Mouse (Mus musculus) forebrain, embryonic 16.5 days (tissue): ENCODE data around the gene Taf1d. TPM values are rescaled to one million over a fixed set of nuclear protein-coding genes. Genes with fewer than 3 reads are reported as not detected.
A peak's percentile ranks its signal among the peaks of the same experiment; 100 is the strongest.
"Not testable (repeated sequence)": the region's sequence is repeated elsewhere in the genome, so short reads cannot be mapped to it uniquely, and the experiment has no call there.

ENCODE experiments used
- ATAC-seq: fragments of 200-750 bp; cut with Nextera tagmentation; 2 replicates; pipeline ENCODE4 v1.8.0; 2017; ENCODE audit warnings: mild to moderate bottlenecking, moderate library complexity
- H3K27ac ChIP-seq: fragments of 300-500 bp; sonication (generic); 2 replicates; pipeline ENCODE4 v1.5.1; 2014; ENCODE audit warnings: low read length, control low read depth
- H3K27me3 ChIP-seq: fragments of 300-500 bp; sonication (generic); replicated peaks from 2 replicates; pipeline ENCODE4 v1.6.1; 2014; ENCODE audit warnings: low read length; ENCODE audit not compliant: control insufficient read depth, insufficient read depth
- H3K36me3 ChIP-seq: fragments of 300-500 bp; sonication (generic); 2 replicates; pipeline ENCODE4 v1.6.1; 2014; ENCODE audit not compliant: control insufficient read depth, insufficient read depth
- H3K4me1 ChIP-seq: fragments of 300-500 bp; sonication (generic); replicated peaks from 2 replicates; pipeline ENCODE4 v1.6.1; 2014; ENCODE audit warnings: low read length; ENCODE audit not compliant: control insufficient read depth, insufficient read depth
- H3K4me2 ChIP-seq: fragments of 300-500 bp; sonication (generic); 2 replicates; pipeline ENCODE4 v1.6.1; 2014; ENCODE audit warnings: mild to moderate bottlenecking, low read length, control low read depth
- H3K4me3 ChIP-seq: fragments of 300-500 bp; sonication (generic); replicated peaks from 2 replicates; pipeline ENCODE4 v1.5.1; 2014; ENCODE audit warnings: mild to moderate bottlenecking, low read length, control low read depth
- H3K9ac ChIP-seq: fragments of 300-500 bp; sonication (generic); replicated peaks from 2 replicates; pipeline ENCODE4 v1.6.1; 2014; ENCODE audit warnings: low read depth, low read length, control low read depth
- H3K9me3 ChIP-seq: fragments of 300-500 bp; sonication (generic); 2 replicates; pipeline ENCODE4 v1.6.1; 2016; ENCODE audit warnings: low read length; ENCODE audit not compliant: control insufficient read depth
- WGBS: fragments of 180-500 bp; shearing (Covaris S2); extraction: QIAGEN DNeasy Blood & Tissue Kit; methylation state at CpG from one replicate; pipeline ENCODE4 v1.1.7; 2014; 5-methylcytosine and 5-hydroxymethylcytosine counted together
- polyA plus RNA-seq: library from polyadenylated mRNA; unstranded; fragments of >200 nt; fragmentation: Nextera tagmentation; extraction: Ambion mirVana; gene quantifications from 2 replicates; pipeline ENCODE4 v1.2.1, GENCODE M21; 2015

Taf1d gene
- polyA plus RNA-seq, 1 experiment from 2014 or later = 47.6 TPM

- Histone ChIP-seq H3K27me3 (no peaks in the 10 kb centered on the region), H3K4me1 (peaks cover 20% of the 10 kb centered on the region), H3K36me3 (peaks cover 4% of the 10 kb centered on the region), H3K9ac (peak overlapping the region; percentile 60), H3K9me3 (no peaks in the 10 kb centered on the region), H3K4me3 (peak overlapping the region; percentile 63), H3K4me2 (peak overlapping the region; percentile 83), H3K27ac (peak overlapping the region; percentile 4)
- peak; percentile 0; the same call in 1 of the 2 replicates for ATAC-seq
- 42% methylated on average over 5 of the region's 5 CpGs for WGBS
Measured at GRCm38 (mm10) chr9:15280491-15280879, 25.5 kb upstream of the Taf1d start.

GRCm38 (mm10) chr9:15285443-15285842, 20.6 kb upstream of the Taf1d start:
- 64% methylated on average over 3 of the region's 3 CpGs for WGBS

GRCm38 (mm10) chr9:15287846-15288245, 18.2 kb upstream of the Taf1d start:
- ATAC-seq = no peak
- whole genome bisulfite sequencing = 49% methylated on average over 6 of the region's 6 CpGs
- no peak overlapping the region for H3K4me2 ChIP-seq
- peaks cover 3% of the 10 kb centered on the region; the same call in 1 of the 2 replicates for H3K36me3 ChIP-seq
- H3K27ac ChIP-seq = no peak overlapping the region
- no peak overlapping the region for H3K4me3 ChIP-seq
- H3K9ac ChIP-seq = no peak overlapping the region
- H3K27me3 ChIP-seq = no peaks in the 10 kb centered on the region
- H3K9me3 ChIP-seq = no peaks in the 10 kb centered on the region
- no peaks in the 10 kb centered on the region for H3K4me1 ChIP-seq

More at GRCm38 (mm10) chr9:15285443-15285842, 20.6 kb upstream of the Taf1d start:
- Histone ChIP-seq H3K27me3 (no peaks in the 10 kb centered on the region), H3K4me3 (no peak overlapping the region), H3K9me3 (no peaks in the 10 kb centered on the region), H3K9ac (no peak overlapping the region), H3K4me2 (no peak overlapping the region), H3K4me1 (peaks cover 6% of the 10 kb centered on the region), H3K36me3 (peaks cover 2% of the 10 kb centered on the region; the same call in 1 of the 2 replicates), H3K27ac (no peak overlapping the region)
- ATAC-seq = no peak

- H3K27ac ChIP-seq = no peak overlapping the region
- no peak overlapping the region for H3K9ac ChIP-seq
Measured at GRCm38 (mm10) chr9:15288402-15288801, 17.6 kb upstream of the Taf1d start.

GRCm38 (mm10) chr9:15289251-15289650, 16.8 kb upstream of the Taf1d start:
- H3K36me3 ChIP-seq = peaks cover 3% of the 10 kb centered on the region; the same call in 1 of the 2 replicates
- H3K4me2 ChIP-seq = no peak overlapping the region
- no peak overlapping the region for H3K9ac ChIP-seq
- no peak for ATAC-seq
- no peaks in the 10 kb centered on the region for H3K9me3 ChIP-seq
- H3K27me3 ChIP-seq = no peaks in the 10 kb centered on the region
- H3K27ac ChIP-seq = no peak overlapping the region
- WGBS = 94% methylated on average over 6 of the region's 6 CpGs
- no peak overlapping the region for H3K4me3 ChIP-seq
- no peaks in the 10 kb centered on the region for H3K4me1 ChIP-seq

More at GRCm38 (mm10) chr9:15288402-15288801, 17.6 kb upstream of the Taf1d start:
- Histone ChIP-seq H3K36me3 (peaks cover 3% of the 10 kb centered on the region; the same call in 1 of the 2 replicates), H3K27me3 (no peaks in the 10 kb centered on the region), H3K4me3 (no peak overlapping the region), H3K9me3 (no peaks in the 10 kb centered on the region), H3K4me2 (no peak overlapping the region), H3K4me1 (no peaks in the 10 kb centered on the region)
- ATAC-seq = no peak
- 81% methylated on average over 3 of the region's 3 CpGs for WGBS

- H3K4me3 ChIP-seq = no peak overlapping the region
- WGBS = 86% methylated on average over 7 of the region's 7 CpGs
- peaks cover 4% of the 10 kb centered on the region; the same call in 1 of the 2 replicates for H3K4me1 ChIP-seq
- no peaks in the 10 kb centered on the region for H3K9me3 ChIP-seq
- no peak overlapping the region for H3K27ac ChIP-seq
- H3K27me3 ChIP-seq = no peaks in the 10 kb centered on the region
- H3K4me2 ChIP-seq = no peak overlapping the region
- H3K36me3 ChIP-seq = no peaks in the 10 kb centered on the region
- ATAC-seq = no peak
- no peak overlapping the region for H3K9ac ChIP-seq
Measured at GRCm38 (mm10) chr9:15297112-15297511, 8.9 kb upstream of the Taf1d start.

- ATAC-seq = no peak
- Histone ChIP-seq H3K27ac (no peak overlapping the region), H3K27me3 (no peaks in the 10 kb centered on the region), H3K4me3 (no peak overlapping the region), H3K4me2 (no peak overlapping the region), H3K9ac (no peak overlapping the region), H3K36me3 (no peaks in the 10 kb centered on the region), H3K4me1 (peaks cover 4% of the 10 kb centered on the region; the same call in 1 of the 2 replicates), H3K9me3 (no peaks in the 10 kb centered on the region)
- WGBS = 76% methylated on average over 2 of the region's 2 CpGs
Measured at GRCm38 (mm10) chr9:15298451-15298850, 7.6 kb upstream of the Taf1d start.

- WGBS = 91% methylated on average over 5 of the region's 5 CpGs
- Histone ChIP-seq H3K4me2 (no peak overlapping the region), H3K27me3 (no peaks in the 10 kb centered on the region), H3K27ac (no peak overlapping the region), H3K9ac (no peak overlapping the region), H3K36me3 (no peaks in the 10 kb centered on the region), H3K4me3 (no peak overlapping the region), H3K4me1 (peaks cover 4% of the 10 kb centered on the region; the same call in 1 of the 2 replicates), H3K9me3 (no peaks in the 10 kb centered on the region)
- no peak for ATAC-seq
Measured at GRCm38 (mm10) chr9:15300056-15300455, 6.0 kb upstream of the Taf1d start.

GRCm38 (mm10) chr9:15301399-15301798, 4.6 kb upstream of the Taf1d start:
- Histone ChIP-seq H3K36me3 (no peaks in the 10 kb centered on the region), H3K27me3 (no peaks in the 10 kb centered on the region), H3K4me2 (no peak overlapping the region), H3K4me3 (no peak overlapping the region), H3K9me3 (no peaks in the 10 kb centered on the region), H3K9ac (no peak overlapping the region), H3K4me1 (peaks cover 4% of the 10 kb centered on the region; the same call in 1 of the 2 replicates), H3K27ac (no peak overlapping the region)
- 40% methylated on average over 6 of the region's 6 CpGs for WGBS
- no peak for ATAC-seq

GRCm38 (mm10) chr9:15302006-15302405, 4.0 kb upstream of the Taf1d start:
- H3K27me3 ChIP-seq, H3K27ac ChIP-seq, H3K9ac ChIP-seq, H3K4me3 ChIP-seq, H3K9me3 ChIP-seq, H3K4me1 ChIP-seq, H3K36me3 ChIP-seq, ATAC-seq, H3K4me2 ChIP-seq: not testable (repeated sequence)
- WGBS = 77% methylated on average over 6 of the region's 6 CpGs
